Mouse (Mus musculus) urinary bladder, postnatal 14 days (tissue): ENCODE measurements at regions not wholly inside any gene's neighbourhood (a gene's known extent, or its start where the extent isn't known, plus 50 kb on each side); places are given as distances from the start of the nearest gene placed in this dataset.
A peak's percentile ranks its signal among the peaks of the same experiment; 100 is the strongest.

ENCODE experiments used
- DNase-seq: peaks from one replicate; pipeline ENCODE4 v3.0.0; 2021; ENCODE audit warnings: low spot score

- DNase-seq = no peak
Observed at GRCm38 (mm10) chr13:64007688-64008087, 81.3 kb downstream of the Hsd17b3 start.

GRCm38 (mm10) chr13:64002945-64003459 is 86.0 kb downstream of the Hsd17b3 start:
- DNase-seq = peak; percentile 25

- no peak for DNase-seq
Observed at GRCm38 (mm10) chr13:64000303-64000702, 88.7 kb downstream of the Hsd17b3 start.

- no peak for DNase-seq
Observed at GRCm38 (mm10) chr13:63998647-63999046, 90.4 kb downstream of the Hsd17b3 start.

GRCm38 (mm10) chr13:63993857-63994477 is 95.1 kb downstream of the Hsd17b3 start:
- DNase-seq = no peak

- no peak for DNase-seq
Observed at GRCm38 (mm10) chr13:63992989-63993388, 96.0 kb downstream of the Hsd17b3 start.

GRCm38 (mm10) chr13:63990480-63990958 is 98.5 kb downstream of the Hsd17b3 start:
- DNase-seq = no peak

- DNase-seq = no peak
Observed at GRCm38 (mm10) chr13:63989769-63990168, 99.3 kb downstream of the Hsd17b3 start.

GRCm38 (mm10) chr13:63988263-63988662 is 100.8 kb downstream of the Hsd17b3 start:
- no peak for DNase-seq

- no peak for DNase-seq
Observed at GRCm38 (mm10) chr13:63986681-63987080, 102.3 kb downstream of the Hsd17b3 start.

GRCm38 (mm10) chr13:63985590-63985989 is 103.4 kb downstream of the Hsd17b3 start:
- DNase-seq = no peak

- DNase-seq = no peak
Observed at GRCm38 (mm10) chr13:63985086-63985485, 103.9 kb downstream of the Hsd17b3 start.

GRCm38 (mm10) chr13:63980012-63980691 is 108.9 kb downstream of the Hsd17b3 start:
- no peak for DNase-seq

GRCm38 (mm10) chr13:63979581-63979980 is 109.4 kb downstream of the Hsd17b3 start:
- DNase-seq = no peak

GRCm38 (mm10) chr13:63969907-63970306 is 119.1 kb downstream of the Hsd17b3 start:
- DNase-seq = no peak

- DNase-seq = no peak
Observed at GRCm38 (mm10) chr13:63968623-63969022, 120.4 kb downstream of the Hsd17b3 start.

GRCm38 (mm10) chr13:63957098-63957497 is 131.9 kb downstream of the Hsd17b3 start:
- peak; percentile 35 for DNase-seq

- DNase-seq = no peak
Observed at GRCm38 (mm10) chr13:63954305-63954704, 134.7 kb downstream of the Hsd17b3 start.

- peak; percentile 18 for DNase-seq
Observed at GRCm38 (mm10) chr13:63951922-63952734, 136.9 kb downstream of the Hsd17b3 start.

- DNase-seq = no peak
Observed at GRCm38 (mm10) chr13:63951136-63951535, 136.1 kb downstream of the Ercc6l2 start.
